Mouse (Mus musculus): ENCODE measurements at regions not wholly inside any gene's neighbourhood (a gene's known extent, or its start where the extent isn't known, plus 50 kb on each side); places are given as distances from the start of the nearest gene placed in this dataset.

DNA sequence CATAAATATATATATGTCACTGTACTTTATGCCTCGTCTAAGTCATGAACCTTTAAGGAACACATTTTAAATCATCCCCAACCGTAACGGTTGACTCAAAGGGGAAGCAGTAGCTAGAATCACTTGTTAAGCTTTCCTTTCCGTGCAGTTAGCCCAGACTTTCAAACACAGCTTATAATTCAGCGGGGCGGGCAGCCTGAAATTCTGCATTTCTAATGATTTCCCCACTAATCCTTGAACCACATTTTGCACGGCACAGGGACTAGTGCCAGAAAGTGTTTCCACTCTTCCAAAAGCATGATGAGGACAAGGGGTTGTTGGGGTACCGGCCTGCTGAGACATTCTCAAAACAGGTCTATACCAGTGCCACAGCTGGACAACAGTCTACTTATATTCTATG lies 195.1 kb upstream of the Spred2 start:
- TF ChIP-seq SRF (IDR thresholded peaks at IDR 0.05; ENCODE audit: control insufficient read depth, insufficient read length, low read depth) (no peak), POLR2A (IDR thresholded peaks at IDR 0.05; ENCODE audit: insufficient read length, low read depth) (no peak)
